ENCODE assay signal across 24 mouse cellular contexts in genomic region chr2:167721159-167721882, GRCm38 (mm10). TPM values are rescaled to one million over a fixed set of nuclear protein-coding genes. Genes with fewer than 3 reads are reported as not detected.
A peak's percentile ranks its signal among the peaks of the same experiment; 100 is the strongest.
DNase-seq lines count a peak whose midpoint lies in the region; ATAC-seq and TF ChIP-seq lines count a peak whose summit lies in the region.
"Had no signal": no experiment of that assay in that cellular context is flagged by ENCODE, and none has a peak within 500 bp of the region (broad histone marks: within the 10 kb centered on the region; RNA-seq: fewer than 3 reads in every experiment).

No protein-coding gene starts in this region.

- no peaks in the 10 kb centered on the region for H3K36me3 ChIP-seq in forebrain, embryonic 10.5 days (replicated peaks)
- H3K36me3 ChIP-seq in forebrain, postnatal 0 days (ENCODE audit: insufficient read depth): no peaks in the 10 kb centered on the region
- no peaks in the 10 kb centered on the region for H3K36me3 ChIP-seq in lung, embryonic 15.5 days
- H3K36me3 ChIP-seq in intestine, postnatal 0 days (ENCODE audit: control insufficient read depth, insufficient read depth): no peaks in the 10 kb centered on the region
- no peaks in the 10 kb centered on the region for H3K36me3 ChIP-seq in stomach, embryonic 16.5 days (ENCODE audit: control insufficient read depth, insufficient read depth, low read length)
- H3K36me3 ChIP-seq in hindbrain, embryonic 14.5 days (replicated peaks; ENCODE audit: control insufficient read depth, insufficient read depth): no peaks in the 10 kb centered on the region
- H3K36me3 ChIP-seq: liver, embryonic 13.5 days; midbrain, embryonic 15.5 days; neural tube, embryonic 12.5 days had no signal

- no peaks in the 10 kb centered on the region for H3K9me3 ChIP-seq in forebrain, embryonic 10.5 days
- H3K9me3 ChIP-seq in forebrain, postnatal 0 days (ENCODE audit: low read length): no peaks in the 10 kb centered on the region
- H3K9me3 ChIP-seq in lung, embryonic 15.5 days: no peaks in the 10 kb centered on the region
- H3K9me3 ChIP-seq in intestine, postnatal 0 days (ENCODE audit: control insufficient read depth): no peaks in the 10 kb centered on the region
- no peaks in the 10 kb centered on the region for H3K9me3 ChIP-seq in stomach, embryonic 16.5 days (replicated peaks; ENCODE audit: control insufficient read depth, low read length)
- no peaks in the 10 kb centered on the region for H3K9me3 ChIP-seq in hindbrain, embryonic 14.5 days (ENCODE audit: control insufficient read depth, low read length)
- H3K9me3 ChIP-seq: liver, embryonic 13.5 days; midbrain, embryonic 15.5 days; neural tube, embryonic 12.5 days had no signal

- H3K9ac ChIP-seq in forebrain, postnatal 0 days: no peak overlapping the region
- H3K9ac ChIP-seq in lung, embryonic 15.5 days: no peak overlapping the region
- 0 out of 2 replicates have a peak overlapping the region, but pooled peaks have one; percentile 17 for H3K9ac ChIP-seq in intestine, postnatal 0 days (ENCODE audit: low read depth, low read length)
- 0 out of 2 replicates have a peak overlapping the region, but pooled peaks have one; percentile 43 for H3K9ac ChIP-seq in stomach, embryonic 16.5 days (ENCODE audit: low read length)
- H3K9ac ChIP-seq in hindbrain, embryonic 14.5 days: no peak overlapping the region
- H3K9ac ChIP-seq: liver, embryonic 13.5 days; lung, embryonic 14.5 days; midbrain, embryonic 15.5 days; neural tube, embryonic 12.5 days had no signal

- no peak overlapping the region for H3K4me3 ChIP-seq in forebrain, embryonic 10.5 days
- no peak overlapping the region for H3K4me3 ChIP-seq in forebrain, postnatal 0 days (ENCODE audit: low read depth, low read length)
- no peak overlapping the region for H3K4me3 ChIP-seq in lung, embryonic 15.5 days
- peak overlapping the region; percentile 5; the same call in 1 of the 2 replicates for H3K4me3 ChIP-seq in intestine, postnatal 0 days (ENCODE audit: low read depth, low read length)
- no peak overlapping the region for H3K4me3 ChIP-seq in stomach, embryonic 16.5 days (replicated peaks; ENCODE audit: low read length)
- no peak overlapping the region for H3K4me3 ChIP-seq in hindbrain, embryonic 14.5 days (replicated peaks; ENCODE audit: low read length)
- H3K4me3 ChIP-seq: liver, embryonic 13.5 days; midbrain, embryonic 15.5 days; neural tube, embryonic 12.5 days had no signal

- TF ChIP-seq CTCF in forebrain, postnatal 0 days (IDR thresholded peaks at IDR 0.05; ENCODE audit: low read depth): no peak
- TF ChIP-seq CTCF in intestine, postnatal 0 days (IDR thresholded peaks at IDR 0.05; ENCODE audit: low read depth): no peak

- no peak for ATAC-seq in forebrain, postnatal 0 days
- ATAC-seq in lung, embryonic 15.5 days (ENCODE audit: borderline replicate concordance, extremely low read depth, low FRiP score, low TSS enrichment): 0 out of 2 replicates have a peak, but pooled peaks have one; percentile 48
- peak; percentile 88 for ATAC-seq in intestine, postnatal 0 days
- ATAC-seq in stomach, embryonic 16.5 days (ENCODE audit: insufficient read depth, low FRiP score): peak; percentile 63
- no peak for ATAC-seq in hindbrain, embryonic 14.5 days (ENCODE audit: low FRiP score)
- ATAC-seq: forebrain, embryonic 16.5 days; hindbrain, postnatal 0 days; midbrain, embryonic 15.5 days had no signal

- peaks cover 13% of the 10 kb centered on the region for H3K4me1 ChIP-seq in forebrain, embryonic 10.5 days
- H3K4me1 ChIP-seq in forebrain, postnatal 0 days (ENCODE audit: insufficient read depth): no peaks in the 10 kb centered on the region
- no peaks in the 10 kb centered on the region; the same call in 1 of the 2 replicates for H3K4me1 ChIP-seq in lung, embryonic 15.5 days
- H3K4me1 ChIP-seq in intestine, postnatal 0 days (replicated peaks; ENCODE audit: control insufficient read depth, insufficient read depth, low read length): no peaks in the 10 kb centered on the region; the same call in 1 of the 2 replicates
- peaks cover 6% of the 10 kb centered on the region; the same call in 1 of the 2 replicates for H3K4me1 ChIP-seq in stomach, embryonic 16.5 days (ENCODE audit: control insufficient read depth, insufficient read depth, low read length)
- H3K4me1 ChIP-seq in hindbrain, embryonic 14.5 days (replicated peaks; ENCODE audit: control insufficient read depth, insufficient read depth, low read length): no peaks in the 10 kb centered on the region
- H3K4me1 ChIP-seq: liver, embryonic 13.5 days; midbrain, embryonic 15.5 days had no signal

- no peak for DNase-seq in forebrain, embryonic 10.5 days (ENCODE audit: extremely low spot score, low spot score)
- DNase-seq in forebrain, postnatal 0 days: no peak
- DNase-seq in lung, postnatal 4 days: no peak
- DNase-seq in cerebellum, adult 8-10 months: no peak
- DNase-seq in hindbrain, embryonic 14.5 days (ENCODE audit: low spot score): no peak
- DNase-seq: adrenal gland, postnatal 25 days; cerebellum, postnatal 25 days; embryo, embryonic 11 days; gastrocnemius, postnatal 25 days; heart, adult 18-20 months; kidney, adult 2 months; kidney, postnatal 14 days; liver, embryonic 13.5 days; lung, embryonic 14.5 days; lung, postnatal 36 days; right cerebral cortex, postnatal 25 days; thymus, postnatal 14 days had no signal

- 85% methylated on average over 11 of the region's 11 CpGs for WGBS in forebrain, embryonic 10.5 days
- WGBS in forebrain, postnatal 0 days: 81% methylated on average over 11 of the region's 11 CpGs
- 66% methylated on average over 11 of the region's 11 CpGs for WGBS in lung, embryonic 15.5 days
- 41% methylated on average over 11 of the region's 11 CpGs for WGBS in intestine, postnatal 0 days
- WGBS in stomach, embryonic 16.5 days: 59% methylated on average over 11 of the region's 11 CpGs
- WGBS in hindbrain, embryonic 14.5 days: 80% methylated on average over 11 of the region's 11 CpGs

- H3K27ac ChIP-seq in forebrain, embryonic 10.5 days: peak overlapping the region; percentile 44; the same call in 1 of the 2 replicates
- no peak overlapping the region for H3K27ac ChIP-seq in forebrain, postnatal 0 days (ENCODE audit: low read depth, low read length)
- no peak overlapping the region for H3K27ac ChIP-seq in lung, embryonic 15.5 days
- peak overlapping the region; percentile 74 for H3K27ac ChIP-seq in intestine, postnatal 0 days (ENCODE audit: low read depth, low read length)
- peak overlapping the region; percentile 56; the same call in 1 of the 2 replicates for H3K27ac ChIP-seq in stomach, embryonic 16.5 days (ENCODE audit: low read length)
- H3K27ac ChIP-seq in hindbrain, embryonic 14.5 days: no peak overlapping the region
- H3K27ac ChIP-seq: hindbrain, postnatal 0 days; liver, embryonic 13.5 days; midbrain, embryonic 15.5 days; neural tube, embryonic 12.5 days had no signal

- no peaks in the 10 kb centered on the region for H3K27me3 ChIP-seq in forebrain, embryonic 10.5 days (ENCODE audit: poor library complexity, severe bottlenecking)
- no peaks in the 10 kb centered on the region for H3K27me3 ChIP-seq in forebrain, postnatal 0 days (ENCODE audit: insufficient read depth, low read length)
- no peaks in the 10 kb centered on the region for H3K27me3 ChIP-seq in lung, embryonic 15.5 days
- no peaks in the 10 kb centered on the region for H3K27me3 ChIP-seq in intestine, postnatal 0 days (replicated peaks; ENCODE audit: control insufficient read depth, insufficient read depth, low read length)
- no peaks in the 10 kb centered on the region for H3K27me3 ChIP-seq in stomach, embryonic 16.5 days (ENCODE audit: control insufficient read depth, insufficient read depth, low read length)
- H3K27me3 ChIP-seq in hindbrain, embryonic 14.5 days (ENCODE audit: control insufficient read depth, insufficient read depth, low read length): no peaks in the 10 kb centered on the region
- H3K27me3 ChIP-seq: midbrain, embryonic 15.5 days; neural tube, embryonic 12.5 days had no signal

- H3K4me2 ChIP-seq in forebrain, postnatal 0 days (ENCODE audit: low read depth): no peak overlapping the region
- no peak overlapping the region for H3K4me2 ChIP-seq in lung, embryonic 15.5 days
- H3K4me2 ChIP-seq in intestine, postnatal 0 days (replicated peaks; ENCODE audit: low read depth): peak overlapping the region; percentile 56
- no peak overlapping the region for H3K4me2 ChIP-seq in stomach, embryonic 16.5 days (ENCODE audit: low read depth, low read length)
- H3K4me2 ChIP-seq in hindbrain, embryonic 14.5 days (replicated peaks): no peak overlapping the region
- H3K4me2 ChIP-seq: liver, embryonic 13.5 days; lung, embryonic 14.5 days; midbrain, embryonic 15.5 days; neural tube, embryonic 12.5 days had no signal

RNA-seq across cellular contexts. Expression of gene Tmem189, which starts 31.7 kb away (rescaled TPM):
- polyA plus RNA-seq in forebrain, embryonic 10.5 days (2016; fragmentation: Nextera tagmentation; extraction: Ambion mirVana): 31.5 and 34.2 TPM in 2 replicates
- total RNA-seq in forebrain, postnatal 0 days (2014; rRNA removed): 37.7 and 39.5 TPM in 2 replicates
- polyA plus RNA-seq in forebrain, postnatal 0 days (2015; fragmentation: Nextera tagmentation; extraction: Ambion mirVana): 33.7 and 38.4 TPM in 2 replicates
- polyA plus RNA-seq in lung, embryonic 15.5 days (2015; fragmentation: Nextera tagmentation; extraction: Ambion mirVana): 41.7 and 43.8 TPM in 2 replicates
- polyA plus RNA-seq in intestine, postnatal 0 days (2015; fragmentation: Nextera tagmentation; extraction: Ambion mirVana): 25.0 and 26.8 TPM in 2 replicates
- 35.7 and 36.8 TPM in 2 replicates for polyA plus RNA-seq in stomach, embryonic 16.5 days (2015; fragmentation: Nextera tagmentation; extraction: Ambion mirVana)
- 33.9 and 37.5 TPM in 2 replicates for polyA plus RNA-seq in hindbrain, embryonic 14.5 days (2014; fragmentation: Nextera tagmentation; extraction: Ambion mirVana)

RNA-seq across cellular contexts. Expression of gene Cebpb, which starts 32.6 kb away (rescaled TPM):
- polyA plus RNA-seq in forebrain, embryonic 10.5 days (2016; fragmentation: Nextera tagmentation; extraction: Ambion mirVana): 0.33 and 0.44 TPM in 2 replicates
- total RNA-seq in forebrain, postnatal 0 days (2014; rRNA removed): 4.2 and 5.7 TPM in 2 replicates
- 4.3 and 4.5 TPM in 2 replicates for polyA plus RNA-seq in forebrain, postnatal 0 days (2015; fragmentation: Nextera tagmentation; extraction: Ambion mirVana)
- 61.4 and 68.1 TPM in 2 replicates for polyA plus RNA-seq in lung, embryonic 15.5 days (2015; fragmentation: Nextera tagmentation; extraction: Ambion mirVana)
- polyA plus RNA-seq in intestine, postnatal 0 days (2015; fragmentation: Nextera tagmentation; extraction: Ambion mirVana): 49.8 and 52.6 TPM in 2 replicates
- 0.69 and 0.92 TPM in 2 replicates for polyA plus RNA-seq in stomach, embryonic 16.5 days (2015; fragmentation: Nextera tagmentation; extraction: Ambion mirVana)
- 3.5 and 3.6 TPM in 2 replicates for polyA plus RNA-seq in hindbrain, embryonic 14.5 days (2014; fragmentation: Nextera tagmentation; extraction: Ambion mirVana)

Comparison
In these comparisons a context has a peak if more than half of its experiments do, and no peak if none do; other contexts are left out.
1. H3K27ac ChIP-seq: peak in forebrain, embryonic 10.5 days (single experiment), intestine, postnatal 0 days (single experiment) and stomach, embryonic 16.5 days (single experiment); none in forebrain, postnatal 0 days (single experiment), lung, embryonic 15.5 days (single experiment) and hindbrain, embryonic 14.5 days (single experiment).
2. ATAC-seq: peak in lung, embryonic 15.5 days (single experiment), intestine, postnatal 0 days (single experiment) and stomach, embryonic 16.5 days (single experiment); none in forebrain, postnatal 0 days (single experiment) and hindbrain, embryonic 14.5 days (single experiment).
3. H3K9ac ChIP-seq: peak in intestine, postnatal 0 days (single experiment) and stomach, embryonic 16.5 days (single experiment); none in forebrain, postnatal 0 days (single experiment), lung, embryonic 15.5 days (single experiment) and hindbrain, embryonic 14.5 days (single experiment).